Mouse (Mus musculus) liver, embryonic 13.5 days (tissue): ENCODE data around the gene 0610010F05Rik. TPM values are rescaled to one million over a fixed set of nuclear protein-coding genes. Genes with fewer than 3 reads are reported as not detected.

Experiments
- ATAC-seq: fragments of 200-750 bp; cut with Nextera tagmentation; 2 replicates; pipeline ENCODE4 v1.8.0; 2017; ENCODE audit warnings: low read depth, mild to moderate bottlenecking, moderate number of reproducible peaks, moderate library complexity
- DNase-seq: peaks from one replicate; pipeline ENCODE4 v3.0.0; 2022
- H3K27ac ChIP-seq: fragments of 300-500 bp; sonication (generic); 2 replicates; pipeline ENCODE4 v1.5.1; 2015; ENCODE audit warnings: moderate library complexity, mild to moderate bottlenecking, inconsistent platforms
- H3K27me3 ChIP-seq: fragments of 300-500 bp; sonication (generic); 2 replicates; pipeline ENCODE4 v1.6.1; 2015; ENCODE audit warnings: mild to moderate bottlenecking, inconsistent platforms
- H3K36me3 ChIP-seq: fragments of 300-500 bp; sonication (generic); 2 replicates; pipeline ENCODE4 v1.6.1; 2015; ENCODE audit warnings: mild to moderate bottlenecking, inconsistent platforms
- H3K4me1 ChIP-seq: fragments of 300-500 bp; sonication (generic); replicated peaks from 2 replicates; pipeline ENCODE4 v1.6.1; 2015; ENCODE audit warnings: inconsistent platforms
- H3K4me2 ChIP-seq: fragments of 300-500 bp; sonication (generic); 2 replicates; pipeline ENCODE4 v1.6.1; 2015; ENCODE audit warnings: inconsistent platforms, mild to moderate bottlenecking, moderate library complexity
- H3K4me3 ChIP-seq: fragments of 300-500 bp; sonication (generic); replicated peaks from 2 replicates; pipeline ENCODE4 v1.5.1; 2015; ENCODE audit warnings: mild to moderate bottlenecking, inconsistent platforms
- H3K9ac ChIP-seq: fragments of 300-500 bp; sonication (generic); 2 replicates; pipeline ENCODE4 v1.6.1; 2015; ENCODE audit warnings: mild to moderate bottlenecking, inconsistent platforms
- H3K9me3 ChIP-seq: fragments of 300-500 bp; sonication (generic); replicated peaks from 2 replicates; pipeline ENCODE4 v1.6.1; 2016; ENCODE audit warnings: inconsistent platforms
- WGBS: fragments of 180-500 bp; shearing (Covaris S2); methylation state at CpG from one replicate; pipeline ENCODE4 v1.1.7; 2015; ENCODE audit not compliant: insufficient replicate concordance; 5-methylcytosine and 5-hydroxymethylcytosine counted together
- polyA plus RNA-seq: library from polyadenylated mRNA; unstranded; fragments of >200 nt; fragmentation: Nextera tagmentation; extraction: Ambion mirVana; gene quantifications from 2 replicates; pipeline ENCODE4 v1.2.1, GENCODE M21; 2015

0610010F05Rik gene
- polyA plus RNA-seq, 1 experiment from 2014 or later = 14.1 TPM

GRCm38 (mm10) chr11:23565761-23566160 lies 67.7 kb downstream of the 0610010F05Rik start:
- DNase-seq = peak; percentile 51
- Histone ChIP-seq H3K9ac (no peak overlapping the region), H3K27ac (no peak overlapping the region), H3K9me3 (no peaks in the 10 kb centered on the region), H3K36me3 (peaks cover 2% of the 10 kb centered on the region), H3K4me3 (no peak overlapping the region), H3K4me2 (no peak overlapping the region), H3K4me1 (no peaks in the 10 kb centered on the region), H3K27me3 (no peaks in the 10 kb centered on the region)
- ATAC-seq = 0 out of 2 replicates have a peak, but pooled peaks have one; percentile 58
- WGBS = 46% methylated on average over 6 of the region's 6 CpGs

GRCm38 (mm10) chr11:23557039-23557630 lies 76.3 kb downstream of the 0610010F05Rik start:
- 63% methylated on average over 6 of the region's 6 CpGs for WGBS
- H3K9ac ChIP-seq = no peak overlapping the region
- H3K36me3 ChIP-seq = no peaks in the 10 kb centered on the region
- ATAC-seq (no peak), DNase-seq (no peak)
- no peak overlapping the region for H3K4me2 ChIP-seq
- H3K27me3 ChIP-seq = no peaks in the 10 kb centered on the region
- no peaks in the 10 kb centered on the region for H3K4me1 ChIP-seq
- no peak overlapping the region for H3K27ac ChIP-seq
- no peaks in the 10 kb centered on the region for H3K9me3 ChIP-seq
- H3K4me3 ChIP-seq = no peak overlapping the region

- Histone ChIP-seq H3K36me3 (no peaks in the 10 kb centered on the region), H3K4me1 (no peaks in the 10 kb centered on the region), H3K27ac (no peak overlapping the region), H3K9me3 (no peaks in the 10 kb centered on the region), H3K4me3 (no peak overlapping the region), H3K4me2 (no peak overlapping the region), H3K27me3 (no peaks in the 10 kb centered on the region), H3K9ac (no peak overlapping the region)
- WGBS = 59% methylated on average over 2 of the region's 2 CpGs
- DNase-seq = no peak
- no peak for ATAC-seq
Measured at GRCm38 (mm10) chr11:23537446-23537845, 96.0 kb downstream of the 0610010F05Rik start.

DNA sequence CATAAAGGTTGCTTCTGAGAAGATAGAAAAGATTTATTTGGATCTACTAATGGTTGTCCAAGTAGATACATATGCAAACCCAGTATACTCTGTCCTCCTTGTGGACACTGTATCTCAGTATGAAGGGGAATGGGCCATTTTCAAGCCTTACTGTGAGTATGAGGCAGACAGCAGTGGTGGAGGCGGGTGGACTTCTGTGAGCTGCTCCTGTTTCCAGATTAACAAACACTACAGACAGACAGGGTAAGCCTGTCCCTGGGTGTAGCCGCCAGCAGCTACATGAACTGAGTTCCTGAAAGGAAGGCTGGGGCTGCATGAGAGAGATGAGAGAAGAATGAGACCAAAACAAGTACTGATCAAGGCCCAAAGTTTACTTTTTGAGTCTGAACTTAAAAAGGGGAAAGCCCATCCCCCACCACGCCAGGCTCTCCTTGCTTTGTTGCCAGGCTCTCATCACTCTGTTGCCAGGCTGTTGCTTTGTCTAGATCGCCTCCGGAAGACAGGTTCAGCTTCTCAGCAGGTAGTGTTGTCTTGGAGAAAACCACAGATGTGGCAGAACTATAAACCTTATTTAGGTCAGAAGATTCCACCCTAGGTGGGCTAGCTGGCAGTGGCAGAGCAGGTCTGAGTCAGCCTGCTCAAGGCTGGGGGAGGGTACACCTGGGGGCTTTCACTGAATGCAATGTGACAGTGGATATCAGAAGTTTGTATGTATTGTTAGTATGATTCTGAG lies 112.8 kb downstream of the 0610010F05Rik start, which contains the start of gene 1700093K21Rik:
1700093K21Rik (minus strand) TSS at position 683 of the 733 bp plus-strand sequence.
- H3K9me3 ChIP-seq = no peaks in the 10 kb centered on the region
- DNase-seq = no peak
- ATAC-seq = no peak
- H3K36me3 ChIP-seq = no peaks in the 10 kb centered on the region
- no peak within 1 kb of the TSS for H3K4me3 ChIP-seq
- 50% methylated on average over 5 of the region's 5 CpGs for WGBS
- no peaks in the 10 kb centered on the region for H3K27me3 ChIP-seq
- H3K4me1 ChIP-seq = no peaks in the 10 kb centered on the region
- H3K9ac ChIP-seq = no peak within 1 kb of the TSS
- no peak within 1 kb of the TSS for H3K27ac ChIP-seq
- H3K4me2 ChIP-seq = no peak within 1 kb of the TSS

GRCm38 (mm10) chr11:23518981-23519380 lies 114.5 kb downstream of the 0610010F05Rik start:
- H3K27ac ChIP-seq = no peak overlapping the region
- H3K4me2 ChIP-seq = no peak overlapping the region
- DNase-seq (no peak), ATAC-seq (no peak)
- H3K4me1 ChIP-seq = no peaks in the 10 kb centered on the region
- H3K9ac ChIP-seq = no peak overlapping the region
- H3K9me3 ChIP-seq = no peaks in the 10 kb centered on the region
- no peaks in the 10 kb centered on the region for H3K36me3 ChIP-seq
- H3K27me3 ChIP-seq = no peaks in the 10 kb centered on the region
- WGBS = 64% methylated on average over 3 of the region's 3 CpGs
- H3K4me3 ChIP-seq = no peak overlapping the region

DNA sequence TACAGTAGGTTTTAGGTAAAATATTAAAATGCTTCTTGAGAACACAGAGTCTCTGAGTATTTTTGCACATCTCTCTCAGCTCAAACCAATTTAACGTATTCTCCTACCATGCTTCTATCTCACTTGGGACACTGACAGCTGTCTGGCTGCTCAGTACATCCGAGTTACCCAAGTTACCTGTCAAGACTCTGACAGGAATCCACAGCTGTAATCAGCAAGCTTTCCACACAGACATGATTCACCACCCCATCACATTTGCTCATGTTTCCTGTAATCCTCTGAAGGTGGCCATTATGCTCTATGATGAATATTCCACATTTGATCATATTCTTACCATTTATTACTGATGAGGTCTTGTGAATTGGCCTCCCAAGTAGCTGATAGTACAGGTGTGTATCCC lies 118.1 kb downstream of the 0610010F05Rik start:
- H3K36me3 ChIP-seq = no peaks in the 10 kb centered on the region
- H3K4me1 ChIP-seq = no peaks in the 10 kb centered on the region
- H3K27ac ChIP-seq = no peak overlapping the region
- H3K9ac ChIP-seq = no peak overlapping the region
- no peak overlapping the region for H3K4me2 ChIP-seq
- 55% methylated on average over 2 of the region's 2 CpGs for WGBS
- H3K9me3 ChIP-seq = no peaks in the 10 kb centered on the region
- ATAC-seq = no peak
- H3K4me3 ChIP-seq = no peak overlapping the region
- DNase-seq = no peak
- no peaks in the 10 kb centered on the region for H3K27me3 ChIP-seq

Other genes with a start within 250 kb of the 0610010F05Rik start
- gene Ahsa2, start 135.6 kb downstream of the 0610010F05Rik start, polyA plus RNA-seq = 30.0 and 43.5 TPM in 2 replicates
- not detected in 2 replicates for gene 1700093K21Rik, start 112.5 kb downstream of the 0610010F05Rik start, polyA plus RNA-seq
- gene Pus10, start 32.0 kb upstream of the 0610010F05Rik start, polyA plus RNA-seq = 16.3 and 19.2 TPM in 2 replicates
- gene Pex13, start 32.3 kb upstream of the 0610010F05Rik start, polyA plus RNA-seq = 11.8 and 16.1 TPM in 2 replicates
- 0.33 and 0.41 TPM in 2 replicates for gene Rel, start 137.3 kb upstream of the 0610010F05Rik start, polyA plus RNA-seq